Mouse (Mus musculus): ENCODE results near the gene Kcnc3.

Kcnc3 gene

DNA sequence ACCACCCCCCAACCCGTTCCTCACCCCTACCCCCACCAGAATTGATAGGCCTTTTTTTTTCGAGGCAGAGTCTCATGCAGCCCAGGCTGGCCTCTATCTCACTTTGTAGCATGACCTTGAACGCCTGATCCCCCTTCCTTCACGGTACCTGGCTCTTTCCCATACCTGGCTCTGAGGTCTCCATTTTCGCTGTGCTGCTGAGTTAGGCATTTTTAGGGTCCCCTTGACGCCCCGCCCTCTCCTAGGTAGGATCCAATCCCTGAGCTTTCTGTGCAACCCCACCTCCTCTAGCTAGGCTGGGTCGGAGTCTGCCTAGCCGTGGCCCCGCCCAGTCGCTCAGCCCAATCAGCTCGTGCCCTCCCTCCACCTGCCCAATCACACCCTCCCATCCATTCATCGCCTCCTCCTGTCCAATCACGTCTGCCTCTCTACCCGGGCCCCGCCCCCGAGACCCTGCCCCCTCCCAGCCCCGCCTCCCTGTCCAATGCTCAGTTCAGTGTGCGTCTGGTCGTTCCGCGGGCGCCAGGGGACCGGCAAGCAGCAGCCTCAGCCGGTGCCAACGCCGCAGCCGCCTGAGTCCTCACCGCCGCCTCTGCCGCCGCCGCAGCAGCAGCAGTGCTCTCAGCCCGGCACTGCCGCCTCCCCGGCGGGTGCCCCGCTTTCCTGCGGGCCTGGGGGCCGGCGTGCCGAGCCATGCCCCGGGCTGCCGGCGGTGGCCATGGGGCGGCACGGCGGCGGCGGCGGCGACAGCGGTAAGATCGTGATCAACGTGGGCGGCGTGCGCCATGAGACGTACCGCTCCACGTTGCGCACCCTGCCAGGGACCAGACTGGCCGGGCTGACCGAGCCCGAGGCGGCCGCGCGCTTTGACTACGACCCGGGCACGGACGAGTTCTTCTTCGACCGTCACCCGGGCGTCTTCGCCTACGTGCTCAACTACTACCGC lies at the start of gene Kcnc3:
Kcnc3 (plus strand) TSS at position 263 of the 946 bp plus-strand sequence.
- peak; percentile 99 for DNase-seq

DNA sequence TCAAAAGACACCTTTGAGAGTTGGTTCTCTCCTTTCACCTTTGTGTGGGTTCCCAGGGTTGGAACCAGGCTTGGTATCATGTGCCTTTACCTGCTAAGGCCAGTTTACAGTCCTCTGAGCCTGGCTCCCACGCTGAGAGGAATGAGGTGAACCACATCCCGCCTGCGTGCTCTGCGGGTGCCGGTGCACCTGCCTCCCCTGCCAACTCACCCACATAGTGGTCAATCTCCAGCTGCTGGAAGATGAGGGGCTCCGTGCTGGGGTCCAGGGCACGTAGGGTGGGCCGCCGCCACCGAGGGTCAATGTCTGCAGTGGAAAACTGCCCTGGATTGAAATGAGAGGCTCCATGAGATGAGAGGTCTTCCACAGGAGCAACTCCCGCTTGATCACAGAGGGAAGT lies 47.9 kb upstream of the Kcnc3 start:
- DNase-seq = peak; percentile 83

DNA sequence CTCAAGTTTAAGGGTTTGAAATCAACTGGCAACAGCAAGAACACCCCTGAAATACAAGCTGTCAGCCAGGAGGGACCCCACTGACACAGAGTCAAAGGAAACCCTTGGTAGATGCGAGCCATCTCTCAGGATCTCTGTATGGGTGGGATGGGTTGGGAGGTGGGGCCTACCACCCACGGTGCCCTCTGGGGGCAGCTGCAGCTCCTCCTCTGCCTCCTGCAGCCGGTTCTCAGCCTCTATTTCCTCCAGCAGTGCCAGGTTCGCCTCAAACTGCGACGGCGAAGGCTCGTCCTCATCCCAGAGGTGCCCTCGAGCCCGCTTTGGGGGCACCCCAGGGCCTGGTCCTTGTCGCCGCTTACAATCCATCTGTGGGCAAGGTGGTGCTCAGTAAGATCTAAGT lies 47.4 kb upstream of the Kcnc3 start:
- no peak for DNase-seq

- DNase-seq = no peak
These were observed 44.2 kb upstream of the Kcnc3 start for GRCm38 (mm10) chr7:44546274-44546673.

- DNase-seq = peak; percentile 61
These were observed 43.4 kb upstream of the Kcnc3 start for GRCm38 (mm10) chr7:44547041-44547440.

GRCm38 (mm10) chr7:44547725-44548124 lies 42.7 kb upstream of the Kcnc3 start:
- DNase-seq = peak; percentile 92

- DNase-seq = peak; percentile 100
These were observed 41.9 kb upstream of the Kcnc3 start, which contains the start of gene Pold1 for GRCm38 (mm10) chr7:44548497-44549087. TSS of gene Pold1 (minus strand) at chr7:44548849.

- peak; percentile 94 for DNase-seq
These were observed 40.6 kb upstream of the Kcnc3 start for GRCm38 (mm10) chr7:44549621-44550408.

- peak; percentile 88 for DNase-seq
These were observed 40.1 kb upstream of the Kcnc3 start for GRCm38 (mm10) chr7:44550409-44550678.

DNA sequence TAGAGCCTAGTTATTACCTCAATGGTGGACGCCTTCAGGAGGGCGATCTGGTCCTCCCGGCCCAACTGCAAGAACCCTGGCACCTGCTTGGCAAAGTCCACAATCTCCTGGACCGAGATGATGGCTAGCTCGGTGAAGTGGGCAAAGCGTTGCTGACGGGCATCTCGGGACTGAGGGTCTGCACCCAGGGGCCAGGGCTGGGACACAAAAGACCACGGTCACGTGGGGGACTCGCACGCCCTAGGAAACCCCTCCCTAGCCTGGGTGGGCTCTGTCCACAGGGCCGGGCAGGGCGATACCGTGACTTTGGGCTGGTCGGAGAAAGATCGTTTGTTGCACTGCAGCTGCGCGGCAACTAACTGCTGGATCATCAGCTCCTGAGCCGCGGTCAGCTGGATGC lies 39.2 kb upstream of the Kcnc3 start:
- peak; percentile 91 for DNase-seq

DNA sequence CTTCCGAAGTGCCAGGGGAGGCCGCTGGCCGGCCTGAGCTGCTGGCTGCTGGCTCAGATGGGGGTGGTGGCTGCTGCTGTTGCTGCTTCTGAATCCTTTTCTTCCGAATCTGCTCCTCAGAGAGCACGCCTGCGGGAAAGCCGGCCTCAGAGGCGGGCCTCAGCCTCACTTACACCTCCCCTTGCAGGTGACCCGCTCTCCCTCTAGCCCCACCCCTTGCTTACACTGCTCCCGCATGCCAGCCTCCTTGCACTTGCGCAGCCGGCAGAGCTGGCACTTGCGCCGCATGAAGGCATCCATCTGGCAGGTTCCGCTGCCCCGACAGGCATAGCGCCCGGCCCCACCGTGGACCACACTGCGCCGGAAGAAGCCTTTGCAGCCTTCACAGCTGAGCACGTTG lies 38.7 kb upstream of the Kcnc3 start:
- DNase-seq = peak; percentile 89

- peak; percentile 93 for DNase-seq
These were observed 38.1 kb upstream of the Kcnc3 start for GRCm38 (mm10) chr7:44552141-44552908.

DNA sequence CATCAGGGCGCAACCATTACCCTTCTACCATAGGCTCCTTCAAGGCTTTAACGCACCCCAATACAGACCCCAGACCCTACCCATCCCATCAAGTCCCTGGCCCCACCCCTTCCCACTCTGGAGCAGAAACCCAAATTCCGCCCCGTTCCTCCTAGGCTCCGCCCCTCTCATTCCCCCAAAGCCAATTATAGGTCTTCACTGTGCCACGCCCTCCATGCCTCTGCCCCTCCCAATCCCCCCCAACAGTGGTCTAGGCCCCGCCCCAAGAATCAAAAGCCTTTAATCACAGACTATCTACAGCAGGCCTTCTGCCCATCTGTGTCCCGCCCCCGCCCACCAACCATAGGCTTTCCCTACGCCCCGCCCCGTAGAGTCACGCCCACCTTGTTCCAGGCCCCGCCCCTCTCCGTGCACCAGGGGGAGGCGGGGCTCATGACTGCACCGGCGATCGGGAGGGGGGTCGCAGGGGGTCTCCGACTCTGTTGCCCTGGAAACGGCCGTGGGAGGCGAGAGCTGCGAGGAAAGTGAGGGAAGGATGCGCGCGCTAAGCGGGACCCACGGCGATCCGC lies 37.2 kb upstream of the Kcnc3 start:
- peak; percentile 98 for DNase-seq

DNA sequence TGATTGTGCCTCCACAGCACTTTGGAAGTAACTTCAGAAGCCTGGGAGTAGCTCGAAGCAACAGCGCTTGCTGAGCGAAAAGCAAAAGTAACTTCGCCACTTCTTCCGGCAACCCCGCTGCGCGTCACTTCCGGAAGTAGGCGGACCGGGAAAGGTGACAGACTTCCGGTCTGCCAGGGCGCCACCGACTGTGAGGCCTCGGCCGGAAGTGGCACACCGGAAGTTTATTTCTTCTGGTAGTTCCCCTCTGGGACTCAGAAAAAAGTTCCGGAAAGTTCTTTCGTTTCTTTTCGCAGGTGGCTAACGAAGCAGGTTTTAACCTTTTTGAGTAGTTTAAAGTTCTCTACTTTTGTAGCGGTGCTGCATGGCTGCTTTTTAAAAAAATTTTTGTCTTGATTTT lies 36.6 kb upstream of the Kcnc3 start, which contains the start of gene Nr1h2:
Nr1h2 (minus strand) TSS at position 126 of the 400 bp plus-strand sequence.
- DNase-seq = peak; percentile 99

DNA sequence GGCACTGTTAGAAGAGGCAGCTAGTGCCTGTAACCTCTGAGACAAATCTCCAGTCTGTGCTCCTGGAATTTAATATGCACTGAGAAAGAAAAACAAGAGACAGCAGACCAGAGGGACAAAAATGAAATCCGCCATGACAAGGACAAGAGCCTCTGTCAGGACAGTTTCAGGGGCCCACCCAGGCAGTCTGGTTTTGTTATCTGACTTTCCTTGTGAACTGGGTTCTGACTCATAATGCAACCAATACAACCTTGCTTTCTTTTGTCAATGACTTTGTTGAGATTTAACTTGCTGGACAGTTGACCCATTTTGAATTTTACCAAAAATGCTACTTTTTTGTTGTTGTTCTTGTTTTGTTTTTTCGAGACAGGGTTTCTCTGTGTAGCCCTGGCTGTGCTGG lies 32.8 kb upstream of the Kcnc3 start:
- DNase-seq = peak; percentile 51

GRCm38 (mm10) chr7:44560435-44561400 lies 29.7 kb upstream of the Kcnc3 start:
- DNase-seq = no peak

- DNase-seq = peak; percentile 45
These were observed 27.2 kb upstream of the Kcnc3 start for GRCm38 (mm10) chr7:44563284-44563683.

DNA sequence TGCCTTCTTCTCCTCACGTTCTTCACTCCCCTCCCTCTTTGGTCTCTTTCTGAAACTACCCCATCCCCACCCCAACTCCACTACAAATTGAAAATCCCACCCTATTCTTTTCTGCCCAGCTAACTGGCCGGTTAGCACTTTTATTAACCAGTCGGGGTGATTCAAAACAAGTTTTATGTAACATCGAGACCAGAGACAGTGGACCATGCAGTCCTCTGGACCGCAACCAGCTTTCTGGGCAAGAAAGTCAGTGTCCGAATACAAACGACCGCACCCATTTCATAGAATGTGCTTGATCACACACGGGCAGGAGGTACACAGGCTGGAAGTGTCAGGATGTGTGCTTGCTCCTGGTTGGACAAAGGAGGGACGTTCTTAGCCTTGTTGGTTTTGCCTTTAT lies 26.0 kb upstream of the Kcnc3 start:
- peak; percentile 64 for DNase-seq

GRCm38 (mm10) chr7:44565414-44565813 lies 25.1 kb upstream of the Kcnc3 start:
- peak; percentile 54 for DNase-seq

- DNase-seq = no peak
These were observed 21.7 kb upstream of the Kcnc3 start for GRCm38 (mm10) chr7:44568803-44569202.

GRCm38 (mm10) chr7:44570989-44571388 lies 19.5 kb upstream of the Kcnc3 start:
- no peak for DNase-seq
